Mouse (Mus musculus) kidney, adult 18-20 months (tissue): Measurements from ENCODE around the gene Ltv1.

Source experiments
- DNase-seq: peaks from one replicate; pipeline ENCODE4 v3.0.0; 2021

The Ltv1 gene

GRCm38 (mm10) chr10:13189881-13190280, 3.1 kb downstream of the Ltv1 start:
- no peak for DNase-seq

GRCm38 (mm10) chr10:13186754-13187153, 6.2 kb downstream of the Ltv1 start:
- no peak for DNase-seq

GRCm38 (mm10) chr10:13184170-13184766, 8.7 kb downstream of the Ltv1 start:
- DNase-seq, result no peak

GRCm38 (mm10) chr10:13180211-13180610, 12.8 kb downstream of the Ltv1 start:
- no peak for DNase-seq

GRCm38 (mm10) chr10:13177973-13178624, 14.9 kb downstream of the Ltv1 start, which contains the start of gene Zc2hc1b:
TSS of gene Zc2hc1b (minus strand) at chr10:13178023.
- DNase-seq, result no peak

GRCm38 (mm10) chr10:13175866-13176265, 17.1 kb downstream of the Ltv1 start:
- no peak for DNase-seq

GRCm38 (mm10) chr10:13172798-13173221, 20.2 kb downstream of the Ltv1 start:
- no peak for DNase-seq

GRCm38 (mm10) chr10:13171461-13171860, 21.5 kb downstream of the Ltv1 start:
- DNase-seq, result no peak

GRCm38 (mm10) chr10:13170739-13171448, 22.1 kb downstream of the Ltv1 start:
- no peak for DNase-seq

- no peak for DNase-seq
These were observed 24.5 kb downstream of the Ltv1 start for GRCm38 (mm10) chr10:13168461-13168860.

GRCm38 (mm10) chr10:13162031-13162430, 30.9 kb downstream of the Ltv1 start:
- DNase-seq, result no peak

GRCm38 (mm10) chr10:13160913-13161312, 32.1 kb downstream of the Ltv1 start:
- no peak for DNase-seq

GRCm38 (mm10) chr10:13155377-13155776, 37.6 kb downstream of the Ltv1 start:
- DNase-seq, result no peak

- no peak for DNase-seq
These were observed 40.1 kb downstream of the Ltv1 start for GRCm38 (mm10) chr10:13152811-13153364.

- no peak for DNase-seq
These were observed 41.6 kb downstream of the Ltv1 start for GRCm38 (mm10) chr10:13151353-13151752.

GRCm38 (mm10) chr10:13150435-13150834, 42.5 kb downstream of the Ltv1 start:
- DNase-seq, result no peak

GRCm38 (mm10) chr10:13140434-13140833, 52.5 kb downstream of the Ltv1 start:
- no peak for DNase-seq

- no peak for DNase-seq
These were observed 55.1 kb downstream of the Ltv1 start for GRCm38 (mm10) chr10:13137906-13138305.

GRCm38 (mm10) chr10:13135751-13136150, 57.2 kb downstream of the Ltv1 start:
- no peak for DNase-seq

- DNase-seq, result no peak
These were observed 57.7 kb downstream of the Ltv1 start for GRCm38 (mm10) chr10:13135276-13135675.

GRCm38 (mm10) chr10:13133850-13134249, 59.1 kb downstream of the Ltv1 start:
- no peak for DNase-seq
